Mouse (Mus musculus) layer of hippocampus, adult 2 months (tissue): ENCODE data around the gene Olfr1370. TPM values are rescaled to one million over a fixed set of nuclear protein-coding genes. Genes with fewer than 3 reads are reported as not detected.
"Not testable (repeated sequence)": the region's sequence is repeated elsewhere in the genome, so short reads cannot be mapped to it uniquely, and the experiment has no call there.

ENCODE experiments used
- DNase-seq, 2 experiments: peaks; one replicate each; pipeline ENCODE4 v3.0.0; 2022; ENCODE audit warnings: low spot score in 2 of 2
- H3K27ac ChIP-seq: fragments of 200-600 bp; 2 replicates; pipeline ENCODE4 v1.8.1; 2022
- H3K4me3 ChIP-seq: fragments of 200-600 bp; 2 replicates; pipeline ENCODE4 v1.8.1; 2022; ENCODE audit warnings: mild to moderate bottlenecking
- CTCF ChIP-seq: fragments of 200-600 bp; conservative IDR thresholded peaks from 2 replicates; pipeline ENCODE4 v1.8.1; 2022; ENCODE audit warnings: antibody characterized with exemption, mild to moderate bottlenecking, moderate library complexity
- long read RNA-seq, 2 experiments: library from polyadenylated mRNA; stranded (forward); transcript quantifications; one replicate each; pipeline ENCODE4 v2.0.0; 2021; ENCODE audit warnings: borderline mapping rate in 2 of 2
- total RNA-seq, 2 experiments: library from RNA; stranded (reverse); gene quantifications; 2 replicates each; pipeline ENCODE4 v1.2.3; 2021

Olfr1370 gene
- not detected for total RNA-seq
- long read RNA-seq, experiment 1, result 0 reads
- long read RNA-seq, experiment 2, result 0 reads

DNA sequence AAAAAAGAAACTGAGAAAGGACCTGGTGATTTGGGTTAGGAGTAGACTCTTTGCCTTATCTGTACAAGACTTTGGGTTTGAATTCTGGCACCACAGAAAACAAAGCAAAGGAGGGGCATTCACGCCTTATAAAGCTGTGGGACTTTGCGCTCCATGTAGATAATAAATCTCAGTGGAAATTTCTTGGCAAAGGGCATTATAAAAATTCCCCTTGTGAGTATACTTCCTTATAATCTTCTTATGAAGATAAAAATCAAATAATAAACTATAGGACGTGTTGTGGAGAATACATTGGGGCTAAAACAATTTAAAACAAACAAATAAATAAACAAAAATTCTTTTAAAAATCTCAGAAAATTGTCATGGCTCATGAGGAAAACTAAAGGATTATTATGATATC, at the start of gene Olfr1370:
TSS of gene Olfr1370 (minus strand) at position 101 of the 400 bp plus-strand sequence.
- TF ChIP-seq CTCF, result no peak
- Histone ChIP-seq H3K4me3 (no peak within 1 kb of the TSS), H3K27ac (no peak within 1 kb of the TSS)
- no peak for DNase-seq

- no peak overlapping the region for H3K4me3 ChIP-seq
Observed at GRCm38 (mm10) chr13:21114121-21114520, 39.4 kb upstream of the Olfr1370 start.

DNA sequence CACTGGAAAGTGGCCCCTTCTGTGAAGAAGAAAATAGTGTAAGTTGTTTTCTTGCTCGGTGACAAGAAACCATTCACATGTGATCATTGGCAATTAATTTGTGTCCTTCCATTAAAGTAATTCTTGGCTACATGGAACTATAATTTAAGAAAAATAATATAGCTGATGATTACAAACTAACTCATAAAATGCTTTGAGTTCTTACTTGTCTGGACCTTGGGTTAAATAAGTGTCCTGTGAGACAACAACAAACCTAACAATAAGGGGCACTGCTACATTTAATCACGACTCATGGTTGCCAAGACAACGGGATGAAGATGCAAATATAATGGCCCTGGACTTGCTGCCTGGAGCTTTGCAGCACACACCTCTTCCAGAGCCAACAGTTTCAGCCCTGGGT, 36.4 kb upstream of the Olfr1370 start, which contains the start of gene Olfr1369-ps1:
TSS of gene Olfr1369-ps1 (plus strand) at position 301 of the 400 bp plus-strand sequence.
- DNase-seq, H3K4me3 ChIP-seq, H3K27ac ChIP-seq: not testable (repeated sequence)

More at GRCm38 (mm10) chr13:21114121-21114520, 39.4 kb upstream of the Olfr1370 start:
- no peak overlapping the region for H3K27ac ChIP-seq
- TF ChIP-seq CTCF, result no peak
- no peak for DNase-seq

- Histone ChIP-seq H3K27ac (no peak overlapping the region), H3K4me3 (no peak overlapping the region)
- no peak for TF ChIP-seq CTCF
- DNase-seq, result no peak
Observed at GRCm38 (mm10) chr13:21110441-21110840, 35.7 kb upstream of the Olfr1370 start.

DNA sequence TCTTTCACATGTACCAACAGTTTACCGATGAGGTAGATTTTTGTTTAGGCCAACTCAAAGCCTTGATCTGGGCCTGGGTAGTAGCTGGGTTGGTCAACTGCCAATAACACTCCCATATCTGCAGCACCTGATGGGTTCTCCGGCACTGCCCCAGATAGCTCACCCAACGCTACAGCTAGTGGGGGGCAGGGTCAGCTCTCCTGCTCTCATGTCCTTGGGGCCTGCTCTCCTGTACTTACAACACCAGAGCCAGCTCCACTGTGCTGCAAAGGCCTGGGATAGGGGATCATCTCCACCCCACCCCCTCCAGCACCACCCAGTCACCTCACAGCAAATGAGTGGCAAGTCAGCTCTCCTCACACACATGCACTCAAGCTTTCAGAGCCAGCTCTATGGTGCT, 35.0 kb upstream of the Olfr1370 start:
- H3K27ac ChIP-seq, result no peak overlapping the region
- no peak overlapping the region for H3K4me3 ChIP-seq
- TF ChIP-seq CTCF, result no peak
- no peak for DNase-seq

GRCm38 (mm10) chr13:21082686-21083085, 7.9 kb upstream of the Olfr1370 start:
- no peak overlapping the region for H3K4me3 ChIP-seq
- no peak overlapping the region for H3K27ac ChIP-seq
- DNase-seq, result no peak
- TF ChIP-seq CTCF, result no peak

DNA sequence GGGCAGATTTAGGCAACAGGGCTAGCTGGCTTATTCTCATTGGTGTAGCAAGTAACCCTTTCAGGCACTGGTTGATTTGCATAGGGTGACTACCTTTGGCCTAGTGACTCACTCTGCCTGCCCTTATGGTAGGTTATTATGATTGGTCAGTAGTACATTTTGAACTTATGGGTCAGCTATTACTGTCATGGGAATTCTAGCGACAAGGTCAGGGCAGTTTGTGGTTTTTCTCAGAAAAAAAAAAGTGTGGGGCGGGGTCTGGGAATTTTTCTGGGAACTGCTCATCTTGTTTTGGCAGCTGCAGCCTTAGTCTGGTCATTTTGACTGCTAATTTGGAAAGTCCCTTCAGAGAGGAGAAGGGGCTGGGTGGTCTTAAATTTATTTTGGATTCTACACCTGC, 8.7 kb downstream of the Olfr1370 start:
- DNase-seq, result no peak
- TF ChIP-seq CTCF, result no peak
- H3K4me3 ChIP-seq, result no peak overlapping the region
- H3K27ac ChIP-seq, result no peak overlapping the region

GRCm38 (mm10) chr13:21050118-21050517, 24.6 kb downstream of the Olfr1370 start:
- Histone ChIP-seq H3K4me3 (no peak overlapping the region), H3K27ac (no peak overlapping the region)
- peak; percentile 75 for TF ChIP-seq CTCF
- no peak for DNase-seq

- TF ChIP-seq CTCF, result no peak
- no peak for DNase-seq
- Histone ChIP-seq H3K4me3 (no peak overlapping the region), H3K27ac (no peak overlapping the region)
Observed at GRCm38 (mm10) chr13:21040589-21041199, 34.1 kb downstream of the Olfr1370 start.

DNA sequence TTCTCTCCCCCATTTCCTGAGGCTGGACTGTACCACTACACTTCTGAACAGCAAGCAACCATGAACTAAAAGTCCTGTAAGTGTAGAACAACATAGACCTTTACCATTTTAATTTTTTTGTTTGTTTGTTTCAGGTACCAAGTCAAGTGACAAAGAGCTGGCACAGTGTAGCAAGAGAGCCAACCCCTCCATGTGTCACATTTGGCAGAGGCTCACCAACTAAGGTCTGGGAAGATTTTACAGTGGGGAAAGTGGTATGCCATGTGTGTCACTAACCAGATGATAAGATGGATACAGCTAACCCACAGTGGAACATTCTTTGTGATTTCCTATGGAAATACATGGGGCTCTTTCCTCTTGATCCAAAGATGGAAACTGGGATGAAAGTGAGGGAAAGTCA, 38.8 kb downstream of the Olfr1370 start:
- TF ChIP-seq CTCF, result no peak
- Histone ChIP-seq H3K4me3 (no peak overlapping the region), H3K27ac (no peak overlapping the region)
- no peak for DNase-seq

GRCm38 (mm10) chr13:21035011-21035410, 39.7 kb downstream of the Olfr1370 start:
- no peak overlapping the region for H3K27ac ChIP-seq
- peak; percentile 15 to 20 for DNase-seq
- TF ChIP-seq CTCF, result peak; percentile 80
- no peak overlapping the region for H3K4me3 ChIP-seq

GRCm38 (mm10) chr13:21033176-21033575, 41.6 kb downstream of the Olfr1370 start:
- peak; percentile 9 to 18 for DNase-seq
- H3K27ac ChIP-seq, result no peak overlapping the region
- H3K4me3 ChIP-seq, result no peak overlapping the region
- TF ChIP-seq CTCF, result peak; percentile 54

DNA sequence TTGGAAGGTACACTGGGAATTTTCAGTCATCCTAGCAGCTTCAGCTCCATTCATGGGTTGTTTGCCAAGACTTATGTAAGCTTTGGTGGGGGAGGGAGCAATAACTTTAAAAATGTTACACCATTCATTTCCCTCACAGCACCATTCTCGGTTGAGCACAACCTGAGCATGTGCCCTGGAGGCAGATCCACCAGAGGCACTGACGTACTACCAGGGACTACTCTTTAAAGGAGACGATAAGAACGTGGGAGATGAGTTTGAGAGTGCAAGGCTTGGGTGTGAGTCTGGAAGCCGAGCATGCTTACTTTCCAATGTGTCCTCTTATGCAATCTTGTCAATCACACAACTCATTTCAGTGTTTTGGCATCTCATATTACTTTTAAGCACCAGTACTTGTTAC, 49.9 kb downstream of the Olfr1370 start:
- no peak for DNase-seq
- Histone ChIP-seq H3K4me3 (no peak overlapping the region), H3K27ac (no peak overlapping the region)
- TF ChIP-seq CTCF, result no peak

Other genes with a start within 250 kb of the Olfr1370 start
- gene Olfr1369-ps1, start 36.5 kb upstream of the Olfr1370 start, total RNA-seq, result not detected
- not detected for gene Olfr263, start 54.7 kb upstream of the Olfr1370 start, total RNA-seq
- not detected for gene Olfr1368, start 70.9 kb upstream of the Olfr1370 start, total RNA-seq
- 10 to 100 TPM; 38.7 to 39.9 TPM for gene Trim27, start 104.5 kb upstream of the Olfr1370 start, total RNA-seq
- not detected for gene Gpx5, start 217.8 kb upstream of the Olfr1370 start, total RNA-seq
- gene Gpx6, start 237.2 kb upstream of the Olfr1370 start, total RNA-seq, result not detected